Mouse (Mus musculus) MEL (cell line): ENCODE results near the gene Gm37240. TPM values are rescaled to one million over a fixed set of nuclear protein-coding genes. Genes with fewer than 3 reads are reported as not detected.
"Not testable (repeated sequence)": the region's sequence is repeated elsewhere in the genome, so short reads cannot be mapped to it uniquely, and the experiment has no call there.

ENCODE experiments used
- DNase-seq: peaks from one replicate; pipeline ENCODE4 v3.0.0; 2011; ENCODE audit warnings: low read depth, low spot score
- H3K27ac ChIP-seq: 2 replicates; pipeline ENCODE4 v1.5.1; 2012; ENCODE audit warnings: low read depth, mild to moderate bottlenecking, control low read depth, low read length, moderate library complexity; ENCODE audit not compliant: control insufficient read depth
- H3K27me3 ChIP-seq, 2 experiments: fragments of 150-350 bp in 1 of 2; sonication (generic) in 1 of 2; 2 replicates each; pipeline ENCODE4 v1.6.1; 2012; ENCODE audit warnings: low read length in 2 of 2, mild to moderate bottlenecking in 2 of 2, improper control_type of control experiment in 1 of 2, moderate library complexity in 1 of 2; ENCODE audit not compliant: insufficient read depth in 2 of 2, control insufficient read depth in 1 of 2
- H3K36me3 ChIP-seq, 2 experiments: 2 replicates each; pipeline ENCODE4 v1.6.1; 2012 to 2014; ENCODE audit warnings: low read length in 2 of 2, improper control_type of control experiment in 1 of 2, inconsistent platforms in 1 of 2, mild to moderate bottlenecking in 1 of 2; ENCODE audit not compliant: insufficient read depth in 2 of 2, control insufficient read depth in 1 of 2
- H3K4me1 ChIP-seq, 2 experiments: fragments of 150-350 bp in 1 of 2; sonication (generic) in 1 of 2; 2 replicates each; pipeline ENCODE4 v1.6.1; 2012; ENCODE audit warnings: low read length in 2 of 2, improper control_type of control experiment in 1 of 2, mild to moderate bottlenecking in 1 of 2; ENCODE audit not compliant: insufficient read depth in 2 of 2, control insufficient read depth in 1 of 2
- H3K4me3 ChIP-seq, 2 experiments: fragments of 150-350 bp in 1 of 2; sonication (generic) in 1 of 2; 2 replicates each; pipeline ENCODE4 v1.5.1; 2012; ENCODE audit warnings: low read depth in 2 of 2, low read length in 2 of 2, mild to moderate bottlenecking in 2 of 2, moderate library complexity in 2 of 2, control low read depth in 1 of 2, improper control_type of control experiment in 1 of 2; ENCODE audit not compliant: control insufficient read depth in 1 of 2, insufficient read depth in 1 of 2
- H3K79me2 ChIP-seq: 2 replicates; pipeline ENCODE4 v1.6.1; 2012; ENCODE audit warnings: mild to moderate bottlenecking, low read length, moderate library complexity; ENCODE audit not compliant: control insufficient read depth, poor library complexity, insufficient read depth
- H3K9ac ChIP-seq: 2 replicates; pipeline ENCODE4 v1.6.1; 2012; ENCODE audit warnings: low read depth, mild to moderate bottlenecking, control low read depth, low read length, moderate library complexity; ENCODE audit not compliant: control insufficient read depth, poor library complexity, severe bottlenecking
- H3K9me3 ChIP-seq: fragments of 150-350 bp; sonication (generic); replicated peaks from 2 replicates; pipeline ENCODE4 v1.6.1; 2012; ENCODE audit warnings: mild to moderate bottlenecking, low read length, improper control_type of control experiment, moderate library complexity; ENCODE audit not compliant: insufficient read depth
- BHLHE40 ChIP-seq: IDR thresholded peaks from 2 replicates; pipeline ENCODE4 v1.6.1; 2012; ENCODE audit warnings: low read depth, mild to moderate bottlenecking, inconsistent platforms, low read length, improper control_type of control experiment, borderline replicate concordance
- CHD2 ChIP-seq: IDR thresholded peaks from 2 replicates; pipeline ENCODE4 v1.6.1; 2011; ENCODE audit warnings: low read length, improper control_type of control experiment
- CTCF ChIP-seq, 3 experiments: IDR thresholded peaks in 2 of 3; conservative IDR thresholded peaks in 1 of 3; 2 replicates each; pipeline ENCODE4 v1.5.1; 2011 to 2012; ENCODE audit warnings: low read length in 3 of 3, low read depth in 2 of 3, mild to moderate bottlenecking in 2 of 3, improper control_type of control experiment in 1 of 3, inconsistent platforms in 1 of 3, mixed read lengths in 1 of 3, moderate library complexity in 1 of 3; ENCODE audit not compliant: control insufficient read depth in 1 of 3, insufficient read depth in 1 of 3, poor library complexity in 1 of 3, severe bottlenecking in 1 of 3
- GABPA ChIP-seq: IDR thresholded peaks from 2 replicates; pipeline ENCODE4 v1.6.1; 2012; ENCODE audit warnings: low read depth, mild to moderate bottlenecking, inconsistent platforms, low read length, improper control_type of control experiment, moderate library complexity
- GATA1 ChIP-seq: IDR thresholded peaks from 2 replicates; pipeline ENCODE4 v1.6.1; 2011; ENCODE audit warnings: low read depth, low read length, improper control_type of control experiment
- HCFC1 ChIP-seq: IDR thresholded peaks from 2 replicates; pipeline ENCODE4 v1.6.1; 2012; ENCODE audit warnings: low read depth, mild to moderate bottlenecking, inconsistent platforms, low read length, improper control_type of control experiment, moderate library complexity
- MAFK ChIP-seq: IDR thresholded peaks from 2 replicates; pipeline ENCODE4 v1.6.1; 2011; ENCODE audit warnings: low read depth, mild to moderate bottlenecking, low read length, improper control_type of control experiment, borderline replicate concordance
- MEF2A ChIP-seq: IDR thresholded peaks from 2 replicates; pipeline ENCODE4 v1.6.1; 2014; ENCODE audit warnings: low read depth, mild to moderate bottlenecking, inconsistent platforms, low read length, improper control_type of control experiment; ENCODE audit not compliant: poor library complexity, insufficient replicate concordance, severe bottlenecking; ENCODE audit errors: extremely low read depth
- MXI1 ChIP-seq: IDR thresholded peaks from 2 replicates; pipeline ENCODE4 v1.6.1; 2011; ENCODE audit warnings: mild to moderate bottlenecking, low read depth, low read length, improper control_type of control experiment
- NRF1 ChIP-seq: IDR thresholded peaks from 2 replicates; pipeline ENCODE4 v1.6.1; 2014; ENCODE audit warnings: low read depth, mild to moderate bottlenecking, inconsistent platforms, low read length, improper control_type of control experiment, moderate library complexity; ENCODE audit not compliant: poor library complexity, insufficient read depth, severe bottlenecking
- POLR2A ChIP-seq, 2 experiments: IDR thresholded peaks; 2 replicates each; pipeline ENCODE4 v1.6.1; 2011 to 2012; ENCODE audit warnings: low read length in 2 of 2, mild to moderate bottlenecking in 2 of 2, control low read depth in 1 of 2, improper control_type of control experiment in 1 of 2, low read depth in 1 of 2, moderate library complexity in 1 of 2; ENCODE audit not compliant: control insufficient read depth in 1 of 2, insufficient read depth in 1 of 2, poor library complexity in 1 of 2
- POLR2AphosphoS5 ChIP-seq: IDR thresholded peaks from 2 replicates; pipeline ENCODE4 v1.6.1; 2012; ENCODE audit warnings: low read depth, borderline replicate concordance, mild to moderate bottlenecking, inconsistent platforms, low read length, moderate library complexity, mixed read lengths
- RAD21 ChIP-seq: IDR thresholded peaks from 2 replicates; pipeline ENCODE4 v1.6.1; 2011; ENCODE audit warnings: mild to moderate bottlenecking, low read depth, low read length, improper control_type of control experiment
- SIN3A ChIP-seq: IDR thresholded peaks from 2 replicates; pipeline ENCODE4 v1.6.1; 2012; ENCODE audit warnings: low read length, improper control_type of control experiment, inconsistent platforms
- TBP ChIP-seq: IDR thresholded peaks from 2 replicates; pipeline ENCODE4 v1.8.0; 2011; ENCODE audit warnings: low read depth, low read length, improper control_type of control experiment
- USF1 ChIP-seq: IDR thresholded peaks from 2 replicates; pipeline ENCODE4 v1.6.1; 2014; ENCODE audit warnings: low read depth, mild to moderate bottlenecking, inconsistent platforms, low read length, improper control_type of control experiment, moderate library complexity
- ZKSCAN1 ChIP-seq: IDR thresholded peaks from 2 replicates; pipeline ENCODE4 v1.6.1; 2012; ENCODE audit warnings: low read depth, mild to moderate bottlenecking, inconsistent platforms, low read length, improper control_type of control experiment, moderate library complexity
- ZMIZ1 ChIP-seq: IDR thresholded peaks from 2 replicates; pipeline ENCODE4 v1.6.1; 2012; ENCODE audit warnings: low read depth, mild to moderate bottlenecking, inconsistent platforms, low read length, improper control_type of control experiment, moderate library complexity
- ZNF384 ChIP-seq: IDR thresholded peaks from 2 replicates; pipeline ENCODE4 v1.6.1; 2012; ENCODE audit warnings: low read depth, mild to moderate bottlenecking, inconsistent platforms, low read length, improper control_type of control experiment
- polyA plus RNA-seq, 2 experiments: library from polyadenylated mRNA; stranded (reverse) in 1 of 2; unstranded in 1 of 2; fragments of >175 nt in 1 of 2; fragments of >200 nt in 1 of 2; gene quantifications; 2 replicates each; pipeline versions ENCODE4 v1.2.1 to v1.2.4; 2012; ENCODE audit warnings: low replicate concordance in 2 of 2, low read depth in 1 of 2; ENCODE audit not compliant: insufficient read length in 2 of 2, insufficient read depth in 1 of 2, missing spikeins in 1 of 2
- total RNA-seq: library from RNA; depleted of rRNA; stranded (reverse); fragments of 300-350 nt; gene quantifications from 2 replicates; pipeline ENCODE4 v1.2.3, GENCODE M21; 2012

The Gm37240 gene
- total and polyA plus RNA-seq, 3 experiments = 0.04 TPM; not detected in 2

DNA sequence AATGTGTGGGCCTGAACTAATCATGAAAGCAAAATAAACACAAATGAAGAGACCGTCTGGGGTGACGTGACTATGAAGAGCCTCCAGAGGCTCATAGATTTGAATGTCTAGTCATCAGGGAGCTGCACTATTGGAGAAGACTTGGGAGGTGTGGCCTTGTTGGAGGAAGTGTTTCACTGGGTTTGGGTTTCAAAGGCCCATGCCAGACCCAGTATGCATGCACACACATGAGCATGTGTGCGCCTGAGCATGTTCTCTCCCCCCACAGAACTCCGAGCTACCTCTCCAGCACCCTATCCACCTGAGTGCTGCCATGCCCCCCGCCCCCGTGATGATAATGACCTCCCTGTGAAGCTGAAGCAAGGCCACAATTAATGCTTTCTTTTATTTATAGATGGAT, 1317.7 kb downstream of the Gm37240 start:
- Histone ChIP-seq H3K27ac (no peak overlapping the region), H3K79me2 (peaks cover 3% of the 10 kb centered on the region; the same call in 1 of the 2 replicates), H3K27me3 (no peaks in the 10 kb centered on the region), H3K9me3 (no peaks in the 10 kb centered on the region), H3K9ac (no peak overlapping the region), H3K36me3 (peaks cover 0 to 8% of the 10 kb centered on the region in 2 experiments; a peak in 2 of 4 replicates), H3K4me3 (no peak overlapping the region), H3K4me1 (no peaks in the 10 kb centered on the region; a peak in 1 of 4 replicates)
- no peak for TF ChIP-seq NRF1
- TF ChIP-seq BHLHE40 = no peak
- no peak for TF ChIP-seq ZNF384
- no peak for TF ChIP-seq CTCF (IDR thresholded peaks at IDR 0.05 in 2 of 3, conservative IDR thresholded peaks at IDR 0.05 in 1 of 3; ENCODE audit: control insufficient read depth in 1 of 3, insufficient read depth in 1 of 3, low read depth in 2 of 3, low read length in 3 of 3, poor library complexity in 1 of 3, severe bottlenecking in 1 of 3)
- no peak for DNase-seq

- no peaks in the 10 kb centered on the region for H3K27me3 ChIP-seq
- no peak for DNase-seq
- no peak for TF ChIP-seq SIN3A
- no peak for TF ChIP-seq ZMIZ1
- no peak for TF ChIP-seq POLR2A (IDR thresholded peaks at IDR 0.05; ENCODE audit: control insufficient read depth in 1 of 2, insufficient read depth in 1 of 2, low read depth in 1 of 2, low read length in 2 of 2, poor library complexity in 1 of 2)
- TF ChIP-seq POLR2AphosphoS5 = no peak
- no peak for TF ChIP-seq ZKSCAN1
- no peak for TF ChIP-seq GATA1
- H3K4me3 ChIP-seq = no peak overlapping the region
- H3K36me3 ChIP-seq = peaks cover 0 to 12% of the 10 kb centered on the region in 2 experiments; a peak in 2 of 4 replicates
- no peak overlapping the region for H3K27ac ChIP-seq
- H3K9ac ChIP-seq = no peak overlapping the region
- no peaks in the 10 kb centered on the region for H3K9me3 ChIP-seq
- H3K79me2 ChIP-seq = peaks cover 3% of the 10 kb centered on the region; the same call in 1 of the 2 replicates
- peaks cover under 1 to 2% of the 10 kb centered on the region in 2 experiments; a peak in 2 of 4 replicates for H3K4me1 ChIP-seq
Observed at GRCm38 (mm10) chr3:84568540-84568939, 1318.8 kb downstream of the Gm37240 start.

- H3K79me2 ChIP-seq = peaks cover 2% of the 10 kb centered on the region; the same call in 1 of the 2 replicates
- no peaks in the 10 kb centered on the region for H3K27me3 ChIP-seq
- DNase-seq = peak; percentile 40
- H3K9me3 ChIP-seq = no peaks in the 10 kb centered on the region
- peaks cover 0 to 5% of the 10 kb centered on the region in 2 experiments; a peak in 2 of 4 replicates for H3K36me3 ChIP-seq
- no peak overlapping the region for H3K9ac ChIP-seq
- H3K4me1 ChIP-seq = peaks cover 2 to 3% of the 10 kb centered on the region in 2 experiments; a peak in 2 of 4 replicates
- TF ChIP-seq RAD21 (no peak), GATA1 (no peak), GABPA (no peak), HCFC1 (no peak), MXI1 (no peak), CHD2 (no peak), MAFK (no peak), TBP (no peak), USF1 (no peak), MEF2A (no peak)
- H3K27ac ChIP-seq = no peak overlapping the region
- no peak overlapping the region for H3K4me3 ChIP-seq
Observed at GRCm38 (mm10) chr3:84563415-84563814, 1323.9 kb downstream of the Gm37240 start.

GRCm38 (mm10) chr3:84562911-84563310, 1324.4 kb downstream of the Gm37240 start:
- H3K79me2 ChIP-seq, H3K9ac ChIP-seq, H3K4me3 ChIP-seq, H3K36me3 ChIP-seq, H3K4me1 ChIP-seq, H3K27ac ChIP-seq, H3K9me3 ChIP-seq, H3K27me3 ChIP-seq, DNase-seq: not testable (repeated sequence)
